Mouse (Mus musculus) left cerebral cortex, postnatal 36 days (tissue): ENCODE data around the gene Ifitm6. TPM values are rescaled to one million over a fixed set of nuclear protein-coding genes. Genes with fewer than 3 reads are reported as not detected.

Experiments used
- DNase-seq, 2 experiments: peaks; one replicate each; pipeline ENCODE4 v3.0.0; 2021 to 2022; ENCODE audit warnings: low spot score in 2 of 2, mixed read lengths in 1 of 2
- intact Hi-C: fragments of 180-260 bp; cut with DNase I; formaldehyde crosslinking; loops from one replicate; pipeline ENCODE4 v1.15.1; 2025
- total RNA-seq, 2 experiments: library from RNA; stranded (reverse); gene quantifications; 2 replicates each; pipeline ENCODE4 v1.2.3; 2021

Gene Ifitm6
- total RNA-seq, 2 experiments from 2014 or later, result not detected

- DNase-seq, result no peak
- intact Hi-C loops, result no loop called here
These were observed 722 bp downstream of the Ifitm6 start for GRCm38 (mm10) chr7:141016707-141017697.

- intact Hi-C loops, result no loop called here
- DNase-seq, result no peak
These were observed 6.4 kb downstream of the Ifitm6 start for GRCm38 (mm10) chr7:141011238-141011770.

GRCm38 (mm10) chr7:141010593-141010992, 7.1 kb downstream of the Ifitm6 start, which contains the start of gene Ifitm3:
Ifitm3 (minus strand) TSS chr7:141010770.
- intact Hi-C loops, result no loop called here
- no peak for DNase-seq

GRCm38 (mm10) chr7:141009665-141010064, 8.1 kb downstream of the Ifitm6 start:
- intact Hi-C loops, result loop anchor here (2.0 to 5.0 kb wide), 2 partner anchors 39 to 47 kb away; no protein-coding TSS in a partner anchor
- no peak for DNase-seq

GRCm38 (mm10) chr7:141008938-141009660, 8.6 kb downstream of the Ifitm6 start:
- intact Hi-C loops, result loop anchor here (2.0 to 5.0 kb wide), 2 partner anchors 40 to 47 kb away; no protein-coding TSS in a partner anchor
- peak; percentile 13 to 39 for DNase-seq

- DNase-seq, result no peak
- intact Hi-C loops, result loop anchor here (2.0 to 5.0 kb wide), 2 partner anchors 40 to 46 kb away; no protein-coding TSS in a partner anchor
These were observed 9.4 kb downstream of the Ifitm6 start for GRCm38 (mm10) chr7:141008312-141008761.

GRCm38 (mm10) chr7:141006914-141007313, 10.8 kb downstream of the Ifitm6 start:
- no peak for DNase-seq
- intact Hi-C loops, result loop anchor here (5.0 kb wide), 1 partner anchor 45 kb away; no protein-coding TSS in a partner anchor

GRCm38 (mm10) chr7:141006446-141006845, 11.3 kb downstream of the Ifitm6 start:
- intact Hi-C loops, result loop anchor here (5.0 kb wide), 1 partner anchor 44 kb away; no protein-coding TSS in a partner anchor
- DNase-seq, result no peak

GRCm38 (mm10) chr7:141003248-141004010, 14.3 kb downstream of the Ifitm6 start:
- intact Hi-C loops, result no loop called here
- DNase-seq, result no peak

GRCm38 (mm10) chr7:141000881-141001708, 16.6 kb downstream of the Ifitm6 start:
- DNase-seq, result no peak
- intact Hi-C loops, result no loop called here

GRCm38 (mm10) chr7:140998853-140999700, 18.6 kb downstream of the Ifitm6 start:
- no peak for DNase-seq
- intact Hi-C loops, result no loop called here

- intact Hi-C loops, result no loop called here
These were observed 19.9 kb downstream of the Ifitm6 start for GRCm38 (mm10) chr7:140997817-140998216.

GRCm38 (mm10) chr7:140991117-140991689, 26.5 kb downstream of the Ifitm6 start:
- no peak for DNase-seq
- intact Hi-C loops, result no loop called here

More at GRCm38 (mm10) chr7:140997817-140998216, 19.9 kb downstream of the Ifitm6 start:
- no peak for DNase-seq

GRCm38 (mm10) chr7:140990622-140991021, 27.1 kb downstream of the Ifitm6 start:
- intact Hi-C loops, result no loop called here

GRCm38 (mm10) chr7:140990185-140990584, 27.5 kb downstream of the Ifitm6 start:
- no peak for DNase-seq
- intact Hi-C loops, result no loop called here

More at GRCm38 (mm10) chr7:140990622-140991021, 27.1 kb downstream of the Ifitm6 start:
- no peak for DNase-seq

GRCm38 (mm10) chr7:140989022-140989421, 28.7 kb downstream of the Ifitm6 start:
- DNase-seq, result peak in 1 of 2 experiments; percentile 10
- intact Hi-C loops, result no loop called here
